Mouse (Mus musculus) embryonic facial prominence, embryonic 13.5 days (tissue): ENCODE data around the gene Cdkl4. TPM values are rescaled to one million over a fixed set of nuclear protein-coding genes. Genes with fewer than 3 reads are reported as not detected.

Experiments
- polyA plus RNA-seq: library from polyadenylated mRNA; unstranded; fragments of >200 nt; fragmentation: Nextera tagmentation; extraction: Ambion mirVana; gene quantifications from 2 replicates; pipeline ENCODE4 v1.2.1, GENCODE M21; 2015

The Cdkl4 gene
- polyA plus RNA-seq, 1 experiment from 2014 or later, result 0.34 TPM

Other genes starting within 250 kb of the Cdkl4 start
- gene Gm10190, start 204.3 kb downstream of the Cdkl4 start, polyA plus RNA-seq, result 1.6 and 3.0 TPM in 2 replicates
- 5.5 and 6.8 TPM in 2 replicates for gene Sos1, start 97.4 kb downstream of the Cdkl4 start, polyA plus RNA-seq
- gene Map4k3, start 150.7 kb upstream of the Cdkl4 start, polyA plus RNA-seq, result 23.7 and 31.7 TPM in 2 replicates